Mouse (Mus musculus) limb, embryonic 10.5 days (tissue): Measurements from ENCODE around the gene Kif21b. TPM values are rescaled to one million over a fixed set of nuclear protein-coding genes. Genes with fewer than 3 reads are reported as not detected.

Source experiments
- DNase-seq: peaks from one replicate; pipeline ENCODE4 v3.0.0-alpha.2; 2017; ENCODE audit warnings: low spot score
- H3K27ac ChIP-seq: fragments of 300-500 bp; sonication (generic); 2 replicates; pipeline ENCODE4 v1.5.1; 2016; ENCODE audit warnings: mild to moderate bottlenecking
- H3K27me3 ChIP-seq: fragments of 300-500 bp; sonication (generic); 2 replicates; pipeline ENCODE4 v1.6.1; 2016; ENCODE audit warnings: low read depth, mild to moderate bottlenecking; ENCODE audit not compliant: poor library complexity, severe bottlenecking
- H3K36me3 ChIP-seq: fragments of 300-500 bp; sonication (generic); 2 replicates; pipeline ENCODE4 v1.6.1; 2016; ENCODE audit warnings: mild to moderate bottlenecking, moderate library complexity
- H3K4me1 ChIP-seq: fragments of 300-500 bp; sonication (generic); 2 replicates; pipeline ENCODE4 v1.6.1; 2016
- H3K4me3 ChIP-seq: fragments of 300-500 bp; sonication (generic); 2 replicates; pipeline ENCODE4 v1.5.1; 2016; ENCODE audit warnings: mild to moderate bottlenecking, moderate library complexity
- H3K9me3 ChIP-seq: fragments of 300-500 bp; sonication (generic); replicated peaks from 2 replicates; pipeline ENCODE4 v1.6.1; 2016; ENCODE audit warnings: mild to moderate bottlenecking
- WGBS: fragments of 180-500 bp; shearing (Covaris S2); methylation state at CpG from one replicate; pipeline ENCODE4 v1.1.7; 2016; 5-methylcytosine and 5-hydroxymethylcytosine counted together
- polyA plus RNA-seq: library from polyadenylated mRNA; unstranded; fragments of >200 nt; fragmentation: Nextera tagmentation; extraction: Ambion mirVana; gene quantifications from 2 replicates; pipeline ENCODE4 v1.2.1, GENCODE M21; 2016

Gene Kif21b
- polyA plus RNA-seq, 1 experiment from 2014 or later = 10.9 TPM

DNA sequence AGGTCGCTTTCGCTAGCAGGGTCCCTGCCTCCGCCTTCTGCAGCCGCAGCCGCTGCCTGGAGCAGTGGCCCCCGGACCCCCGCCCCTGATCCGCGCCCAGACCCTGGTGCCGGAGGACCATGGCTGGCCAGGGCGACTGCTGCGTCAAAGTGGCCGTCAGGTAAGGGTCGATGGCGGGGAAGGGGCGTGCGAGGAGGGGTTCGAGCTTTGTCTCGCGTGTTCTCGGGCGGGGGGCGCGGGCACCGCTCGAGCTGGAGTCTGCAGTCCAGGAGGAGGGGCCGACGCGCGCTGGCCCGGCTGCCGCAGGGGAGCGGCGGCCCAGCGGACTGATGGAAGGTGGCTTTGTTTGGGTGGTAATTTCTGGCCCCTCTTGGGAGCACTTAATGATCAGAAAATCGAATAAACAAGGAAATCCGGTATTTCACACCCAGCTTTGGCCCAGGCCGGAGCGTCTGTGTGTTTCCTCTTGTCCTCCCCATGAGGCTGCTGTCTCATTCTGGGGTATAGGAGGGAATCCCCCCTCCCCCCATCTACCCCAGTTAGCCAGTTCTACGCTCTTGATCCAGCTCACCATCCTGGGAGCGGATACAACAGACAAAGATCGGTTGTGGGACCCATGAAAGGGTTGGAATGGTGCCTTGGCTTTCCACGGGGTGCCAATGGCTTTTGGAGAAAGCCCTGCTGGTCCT is 558 bp downstream of the Kif21b start:
- DNase-seq = peak; percentile 83
- WGBS = 1% methylated on average over 43 of the region's 43 CpGs

DNA sequence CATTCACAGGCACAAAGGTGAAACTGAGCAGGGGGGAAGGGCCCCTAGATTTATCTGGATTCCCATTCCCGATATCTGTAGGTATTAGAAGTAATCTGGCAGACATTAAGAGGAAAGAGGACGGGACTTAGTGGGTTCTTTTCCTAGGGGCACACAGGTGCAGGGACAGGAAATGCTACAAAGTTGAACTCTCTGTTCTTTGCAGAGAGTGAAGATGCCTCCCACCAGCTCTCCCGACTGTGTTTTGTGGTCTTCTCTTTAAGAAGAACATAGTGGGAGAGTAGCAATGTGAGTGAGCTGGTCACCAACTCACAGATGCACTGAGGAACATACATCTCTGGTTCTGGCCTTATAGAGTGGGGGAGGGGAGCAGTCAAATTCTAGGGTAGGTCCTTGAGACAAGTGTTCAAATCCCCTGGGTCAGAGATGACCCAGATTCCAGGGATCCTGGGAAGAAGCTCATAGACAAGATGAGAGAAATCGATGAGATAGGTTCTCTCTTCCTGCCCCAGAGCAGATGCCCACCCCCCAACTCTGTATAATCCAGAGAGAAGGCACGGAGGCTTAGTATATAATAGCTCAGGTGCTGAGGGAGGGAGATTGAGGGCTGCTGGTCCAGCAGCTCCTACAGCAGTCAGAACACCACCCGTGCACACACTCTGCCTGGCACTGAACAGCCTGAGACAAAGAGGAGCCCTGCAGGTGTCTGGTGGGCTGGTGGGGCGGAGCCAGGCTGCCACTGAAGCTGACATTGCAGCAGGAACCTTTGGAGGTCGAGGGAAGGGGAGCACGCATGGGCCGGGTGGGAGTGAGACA is 1.4 kb downstream of the Kif21b start:
- H3K27ac ChIP-seq = peak overlapping the region; percentile 93
- peaks cover 10% of the 10 kb centered on the region; the same call in 1 of the 2 replicates for H3K27me3 ChIP-seq
- 41% methylated on average over 10 of the region's 10 CpGs for WGBS
- H3K4me3 ChIP-seq = peak overlapping the region; percentile 79
- peaks cover 99% of the 10 kb centered on the region for H3K4me1 ChIP-seq
- no peaks in the 10 kb centered on the region for H3K36me3 ChIP-seq
- no peak for DNase-seq
- 0 out of 2 replicates have a peak, but pooled peaks cover 1% of the 10 kb centered on the region for H3K9me3 ChIP-seq

More for the DNA sequence above, 558 bp downstream of the Kif21b start:
- H3K36me3 ChIP-seq = no peaks in the 10 kb centered on the region
- peaks cover 92% of the 10 kb centered on the region for H3K4me1 ChIP-seq
- H3K27me3 ChIP-seq = peaks cover 10% of the 10 kb centered on the region; the same call in 1 of the 2 replicates
- H3K4me3 ChIP-seq = peak overlapping the region; percentile 79
- peak overlapping the region; percentile 93 for H3K27ac ChIP-seq
- 0 out of 2 replicates have a peak, but pooled peaks cover 1% of the 10 kb centered on the region for H3K9me3 ChIP-seq

DNA sequence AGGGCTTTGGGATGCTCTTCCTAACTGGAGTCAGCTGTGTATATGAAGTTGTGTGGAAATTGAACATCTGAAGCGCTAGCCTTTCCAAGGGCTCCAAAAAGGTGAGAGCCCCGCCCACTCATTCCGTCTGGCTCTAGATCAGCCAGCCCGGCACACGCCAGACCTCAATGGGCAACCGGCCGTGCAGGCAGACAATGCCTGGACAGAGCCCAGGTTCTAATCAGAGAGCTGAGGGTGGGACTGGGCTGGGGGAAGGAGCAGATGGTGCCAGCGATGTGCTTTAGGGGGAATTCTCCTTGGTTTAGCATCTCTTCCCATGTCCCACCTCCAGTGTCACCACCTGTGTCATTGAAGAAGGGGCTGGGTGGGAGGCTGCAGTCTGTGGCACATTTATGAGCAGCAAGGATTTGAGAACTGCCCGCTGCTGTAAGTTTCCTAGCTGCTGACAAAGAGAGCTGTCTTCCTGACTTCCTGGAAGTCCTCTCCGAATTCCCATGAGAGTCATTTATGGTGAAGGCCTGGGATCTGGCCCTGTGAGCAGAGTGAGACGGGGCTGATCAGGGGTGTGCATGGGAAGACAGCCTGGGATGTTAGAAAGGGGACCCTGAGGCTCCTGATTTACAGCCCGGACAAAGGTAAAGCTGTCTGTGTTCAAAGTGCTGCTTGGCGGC is 2.5 kb downstream of the Kif21b start:
- peaks cover 100% of the 10 kb centered on the region for H3K4me1 ChIP-seq
- H3K36me3 ChIP-seq = no peaks in the 10 kb centered on the region
- H3K27ac ChIP-seq = peak overlapping the region; percentile 42; the same call in 1 of the 2 replicates
- peak overlapping the region; percentile 79 for H3K4me3 ChIP-seq
- H3K27me3 ChIP-seq = peaks cover 10% of the 10 kb centered on the region; the same call in 1 of the 2 replicates
- WGBS = 36% methylated on average over 13 of the region's 13 CpGs
- no peak for DNase-seq
- H3K9me3 ChIP-seq = 0 out of 2 replicates have a peak, but pooled peaks cover 1% of the 10 kb centered on the region

DNA sequence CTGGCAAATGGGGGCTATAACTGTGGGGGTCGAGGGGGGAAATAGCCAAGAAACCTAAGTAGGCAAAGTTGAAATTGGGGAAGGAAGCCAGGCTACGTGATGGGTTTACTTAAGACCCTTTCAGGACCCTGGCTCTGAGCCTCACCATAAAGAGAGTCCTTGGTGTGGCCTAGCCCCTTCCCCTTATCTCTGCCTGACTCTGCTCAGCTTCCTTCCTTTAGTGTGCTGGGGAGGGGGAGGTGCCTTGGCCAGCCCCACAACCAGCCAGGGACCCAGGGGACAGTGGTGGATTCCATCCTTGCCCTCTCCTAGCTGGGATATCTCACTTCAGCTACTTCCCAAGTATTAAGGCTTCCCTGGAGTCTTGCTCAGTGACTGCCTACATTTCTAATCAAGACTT is 3.4 kb downstream of the Kif21b start:
- H3K36me3 ChIP-seq = no peaks in the 10 kb centered on the region
- peaks cover 100% of the 10 kb centered on the region for H3K4me1 ChIP-seq
- WGBS = 46% methylated on average over 2 of the region's 2 CpGs
- H3K4me3 ChIP-seq = no peak overlapping the region
- peaks cover 10% of the 10 kb centered on the region; the same call in 1 of the 2 replicates for H3K27me3 ChIP-seq
- H3K9me3 ChIP-seq = 0 out of 2 replicates have a peak, but pooled peaks cover 1% of the 10 kb centered on the region
- peak overlapping the region; percentile 42; the same call in 1 of the 2 replicates for H3K27ac ChIP-seq
- no peak for DNase-seq

DNA sequence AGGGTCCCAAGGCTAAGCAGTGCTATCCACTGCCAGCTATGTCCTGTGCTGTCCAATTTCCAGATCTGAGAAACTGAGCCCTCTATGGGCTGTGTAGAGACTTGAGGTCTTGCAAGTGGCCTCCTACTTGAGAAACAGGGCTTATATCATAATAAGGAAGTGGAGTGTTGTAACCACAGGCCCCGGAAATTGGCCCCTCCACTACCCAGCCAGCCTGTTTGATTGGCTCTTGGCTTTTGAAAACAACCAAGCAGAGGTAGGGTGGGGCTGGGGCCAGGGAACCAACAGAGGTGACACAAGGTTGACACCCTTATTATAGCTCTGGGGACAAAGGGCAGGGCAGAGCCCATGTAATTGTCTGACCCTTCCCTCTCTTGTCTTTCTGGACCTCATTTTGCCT is 3.9 kb downstream of the Kif21b start:
- Histone ChIP-seq H3K27ac (no peak overlapping the region), H3K4me3 (no peak overlapping the region), H3K9me3 (0 out of 2 replicates have a peak, but pooled peaks cover 1% of the 10 kb centered on the region), H3K27me3 (peaks cover 10% of the 10 kb centered on the region; the same call in 1 of the 2 replicates), H3K36me3 (no peaks in the 10 kb centered on the region), H3K4me1 (peaks cover 100% of the 10 kb centered on the region)
- no peak for DNase-seq
- 49% methylated on average over 1 of the region's 1 CpGs for WGBS

DNA sequence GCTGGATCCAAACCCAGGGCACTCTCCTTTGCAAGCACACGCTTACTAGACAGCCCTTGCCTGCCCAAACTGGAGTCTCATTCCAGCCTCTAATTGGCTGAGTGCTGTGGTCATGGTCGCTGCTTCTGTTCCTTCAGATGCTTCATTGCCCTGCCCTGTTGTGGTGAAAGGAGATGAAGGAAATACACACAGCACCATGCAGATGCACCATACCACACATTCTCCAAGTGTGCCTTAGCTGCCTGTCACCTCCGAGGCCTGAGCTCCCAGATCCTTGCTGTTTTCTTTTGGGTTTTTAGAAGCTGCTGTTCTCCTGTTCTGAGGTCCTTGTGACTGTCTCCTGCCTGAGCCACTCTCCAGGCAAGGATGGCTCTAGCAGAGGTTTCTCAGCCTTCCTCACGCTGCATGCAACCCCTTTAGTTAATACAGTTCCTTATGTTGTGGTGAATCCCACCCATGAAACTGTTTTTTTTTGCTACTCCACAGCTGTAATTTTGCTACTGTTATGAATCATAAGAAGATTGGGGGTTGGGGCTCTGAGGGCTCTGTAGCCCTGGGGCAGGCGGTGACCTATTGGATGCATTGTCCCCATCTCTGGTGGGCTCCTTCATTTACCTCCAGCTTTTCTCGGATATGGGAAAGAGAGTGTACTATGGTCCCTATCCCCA is 4.7 kb downstream of the Kif21b start:
- Histone ChIP-seq H3K36me3 (no peaks in the 10 kb centered on the region), H3K4me3 (peak overlapping the region; percentile 31; the same call in 1 of the 2 replicates), H3K9me3 (0 out of 2 replicates have a peak, but pooled peaks cover 1% of the 10 kb centered on the region), H3K27ac (peak overlapping the region; percentile 81; the same call in 1 of the 2 replicates), H3K4me1 (peaks cover 100% of the 10 kb centered on the region), H3K27me3 (peaks cover 10% of the 10 kb centered on the region; the same call in 1 of the 2 replicates)
- DNase-seq = no peak
- 70% methylated on average over 6 of the region's 6 CpGs for WGBS

DNA sequence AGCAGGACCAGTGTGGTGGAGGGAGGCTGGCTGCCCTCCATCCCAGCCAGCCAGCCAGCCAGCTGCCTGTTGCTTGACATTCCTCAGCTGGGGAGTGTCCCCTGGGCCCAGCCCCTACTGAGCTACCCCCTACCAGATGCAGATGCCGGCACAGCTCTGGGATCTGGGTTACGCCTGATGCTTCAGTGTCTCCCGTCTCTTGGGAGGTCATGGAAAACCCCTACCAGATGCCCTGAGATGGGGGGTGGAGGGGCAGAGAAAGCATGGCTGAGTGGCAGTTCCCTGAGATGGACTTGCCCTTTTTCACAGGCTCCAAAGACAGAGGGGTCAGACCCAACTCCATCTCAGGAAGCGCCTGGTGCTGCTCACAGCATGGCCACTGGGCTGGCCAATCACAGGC is 5.4 kb downstream of the Kif21b start:
- Histone ChIP-seq H3K27me3 (peaks cover 10% of the 10 kb centered on the region; the same call in 1 of the 2 replicates), H3K4me3 (peak overlapping the region; percentile 31), H3K27ac (peak overlapping the region; percentile 81), H3K4me1 (peaks cover 99% of the 10 kb centered on the region), H3K9me3 (0 out of 2 replicates have a peak, but pooled peaks cover 1% of the 10 kb centered on the region), H3K36me3 (no peaks in the 10 kb centered on the region)
- DNase-seq = peak; percentile 49
- 19% methylated on average over 4 of the region's 4 CpGs for WGBS

DNA sequence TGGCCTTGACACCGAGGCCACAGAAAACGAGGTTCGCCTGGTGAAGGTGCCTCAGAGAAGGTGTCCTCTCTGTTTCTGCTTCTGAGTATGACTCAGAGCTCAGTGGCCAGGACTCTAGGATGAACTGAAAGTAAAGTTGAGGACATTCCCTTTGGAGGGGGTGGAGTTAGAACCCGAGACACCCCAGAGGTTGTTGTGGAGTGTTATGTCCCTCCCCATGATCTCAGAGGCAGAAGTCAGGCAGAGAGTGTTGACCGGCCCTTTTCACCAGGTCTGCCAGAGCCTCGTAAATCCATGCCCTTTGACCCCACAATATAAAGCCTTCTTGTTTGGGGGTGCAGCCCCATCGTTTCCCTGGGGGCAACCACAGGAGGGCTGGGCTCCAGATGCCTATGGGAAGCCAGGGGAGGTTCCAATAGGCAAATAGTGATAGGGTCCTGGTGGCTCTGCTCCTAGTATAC is 5.9 kb downstream of the Kif21b start:
- peak; percentile 66 for DNase-seq
- Histone ChIP-seq H3K4me3 (peak overlapping the region; percentile 31), H3K36me3 (no peaks in the 10 kb centered on the region), H3K9me3 (0 out of 2 replicates have a peak, but pooled peaks cover 1% of the 10 kb centered on the region), H3K27me3 (peaks cover 10% of the 10 kb centered on the region; the same call in 1 of the 2 replicates), H3K27ac (peak overlapping the region; percentile 81), H3K4me1 (peaks cover 97% of the 10 kb centered on the region)
- 26% methylated on average over 7 of the region's 7 CpGs for WGBS

DNA sequence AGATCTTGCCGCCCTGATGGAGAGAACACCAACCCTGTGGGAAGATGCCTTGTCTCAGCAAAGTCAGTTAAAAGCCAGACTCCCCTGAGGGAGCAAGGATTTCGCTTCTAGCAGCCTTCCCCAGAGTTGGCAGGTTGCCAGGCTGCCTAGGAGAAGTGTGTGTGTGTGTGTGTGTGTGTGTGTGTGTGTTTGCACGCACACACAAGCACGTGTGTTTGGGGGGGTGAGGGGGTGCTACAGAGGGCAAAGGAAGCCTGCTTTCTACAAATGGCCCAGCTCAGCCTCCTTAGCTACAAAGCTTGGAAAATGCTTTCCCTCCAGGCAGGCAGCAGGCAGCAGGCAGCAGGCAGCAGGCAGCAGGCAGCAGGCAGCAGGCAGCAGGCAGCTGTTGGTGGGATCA is 6.4 kb downstream of the Kif21b start:
- no peaks in the 10 kb centered on the region for H3K36me3 ChIP-seq
- H3K27me3 ChIP-seq = peaks cover 8% of the 10 kb centered on the region; the same call in 1 of the 2 replicates
- WGBS = 18% methylated on average over 4 of the region's 4 CpGs
- 0 out of 2 replicates have a peak, but pooled peaks cover 1% of the 10 kb centered on the region for H3K9me3 ChIP-seq
- peak overlapping the region; percentile 81 for H3K27ac ChIP-seq
- H3K4me1 ChIP-seq = peaks cover 97% of the 10 kb centered on the region
- H3K4me3 ChIP-seq = peak overlapping the region; percentile 31
- DNase-seq = peak; percentile 73

DNA sequence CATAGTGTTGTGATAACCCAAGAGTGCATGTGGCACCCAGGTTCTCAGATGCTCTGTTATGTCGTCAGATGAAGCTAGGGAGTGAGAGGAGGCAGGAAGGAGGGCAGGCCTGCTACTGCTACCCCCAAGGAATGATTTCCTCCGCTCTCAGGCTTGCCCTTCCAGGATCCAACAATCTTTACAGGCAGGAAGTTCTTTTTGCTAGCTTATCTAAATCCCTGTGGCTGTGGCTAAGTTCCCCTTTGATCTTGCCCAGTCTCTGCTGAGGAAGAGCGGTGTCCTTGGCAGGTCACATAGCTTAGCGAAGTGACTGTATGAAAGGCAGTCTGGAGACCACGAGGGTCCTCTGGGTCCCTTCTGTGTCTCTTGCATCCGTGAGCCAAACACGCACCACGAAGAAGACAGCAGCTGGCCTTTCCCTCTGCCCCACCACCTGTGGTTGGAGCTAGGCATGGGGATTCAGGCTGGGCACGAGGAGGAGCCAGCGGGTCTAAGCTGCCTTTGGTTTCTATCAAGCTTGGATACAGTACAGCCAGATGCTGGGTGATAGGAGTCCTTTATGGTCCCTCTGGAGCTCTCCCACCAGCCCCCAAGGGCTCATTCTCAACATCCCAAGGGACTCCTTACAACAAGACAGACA is 7.1 kb downstream of the Kif21b start:
- H3K36me3 ChIP-seq = no peaks in the 10 kb centered on the region
- 0 out of 2 replicates have a peak, but pooled peaks cover 1% of the 10 kb centered on the region for H3K9me3 ChIP-seq
- H3K4me3 ChIP-seq = peak overlapping the region; percentile 31
- no peak for DNase-seq
- H3K27ac ChIP-seq = peak overlapping the region; percentile 81
- WGBS = 22% methylated on average over 10 of the region's 10 CpGs
- 0 out of 2 replicates have a peak, but pooled peaks cover under 1% of the 10 kb centered on the region for H3K27me3 ChIP-seq
- peaks cover 95% of the 10 kb centered on the region for H3K4me1 ChIP-seq

DNA sequence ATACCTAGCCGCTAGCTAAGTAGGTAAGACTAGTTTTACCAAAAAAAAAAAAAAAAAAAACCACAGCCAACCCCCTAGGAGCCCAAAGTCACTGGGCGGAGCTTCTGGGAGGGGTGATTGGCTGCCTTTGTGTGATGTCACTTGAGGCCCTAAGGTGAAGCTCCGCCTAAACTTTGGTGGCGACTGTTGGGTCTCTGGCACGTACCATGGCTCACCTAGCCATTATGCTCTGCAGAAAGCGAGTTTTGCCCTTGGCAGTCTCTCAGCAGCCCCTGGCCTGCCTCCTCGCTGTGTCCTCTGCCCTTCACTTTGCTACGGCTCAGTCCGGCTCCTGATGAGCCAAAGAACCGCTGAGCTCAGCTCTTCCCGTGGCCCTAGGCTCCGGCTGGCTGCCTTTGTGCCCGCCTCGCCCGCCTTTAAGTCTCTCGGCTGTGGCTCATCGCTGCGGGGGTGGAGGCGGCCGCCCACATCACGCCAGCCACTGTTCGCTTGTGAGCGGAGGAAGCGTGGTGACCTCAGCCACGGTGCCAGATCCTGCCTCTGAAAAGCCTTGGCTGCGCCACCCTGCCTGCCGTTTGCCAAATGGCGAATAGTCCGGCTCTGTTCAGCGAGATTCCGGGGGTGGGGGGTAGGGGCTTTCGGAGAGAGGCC is 8.9 kb downstream of the Kif21b start:
- Histone ChIP-seq H3K27ac (peak overlapping the region; percentile 97), H3K27me3 (no peaks in the 10 kb centered on the region), H3K36me3 (peaks cover 8% of the 10 kb centered on the region), H3K9me3 (no peaks in the 10 kb centered on the region), H3K4me3 (peak overlapping the region; percentile 75), H3K4me1 (peaks cover 78% of the 10 kb centered on the region)
- peak; percentile 78 for DNase-seq
- WGBS = under 1% methylated on average over 32 of the region's 32 CpGs
